Mouse (Mus musculus): Measurements from ENCODE around the gene Skap2.

GRCm38 (mm10) chr6:51870294-51870693 lies 142.1 kb downstream of the Skap2 start:
- TF ChIP-seq CTCF (IDR thresholded peaks at IDR 0.05; ENCODE audit: borderline replicate concordance, control insufficient read depth, extremely low read depth, insufficient read depth, low read length, poor library complexity) (no peak), POLR2A (IDR thresholded peaks at IDR 0.05; ENCODE audit: control insufficient read depth, extremely low read depth, insufficient read depth, low read length, poor library complexity) (no peak)

All from thymus, adult 2 months (tissue).